Comparison of ENCODE assay signal across 8 mouse cellular contexts in genomic region chr17:87745926-87746888, GRCm38 (mm10). TPM values are rescaled to one million over a fixed set of nuclear protein-coding genes. Genes with fewer than 3 reads are reported as not detected.
DNase-seq lines count a peak whose midpoint lies in the region; ATAC-seq and TF ChIP-seq lines count a peak whose summit lies in the region.

No protein-coding gene starts in this region.

- WGBS in embryonic facial prominence, embryonic 14.5 days, result 4% methylated on average over 65 of the region's 101 CpGs
- WGBS in lung, postnatal 0 days, result 4% methylated on average over 100 of the region's 101 CpGs

- no peak overlapping the region for H3K27ac ChIP-seq in embryonic facial prominence, embryonic 14.5 days (replicated peaks; ENCODE audit: low read depth, low read length)
- H3K27ac ChIP-seq in lung, postnatal 0 days (ENCODE audit: low read length), result no peak overlapping the region

- H3K4me1 ChIP-seq in embryonic facial prominence, embryonic 14.5 days (ENCODE audit: control insufficient read depth, insufficient read depth, low read length), result peaks cover 3% of the 10 kb centered on the region; the same call in 1 of the 2 replicates
- H3K4me1 ChIP-seq in lung, postnatal 0 days (ENCODE audit: insufficient read depth, low read depth, low read length), result peaks cover 4% of the 10 kb centered on the region

- peaks cover 51% of the 10 kb centered on the region for H3K27me3 ChIP-seq in embryonic facial prominence, embryonic 14.5 days (replicated peaks; ENCODE audit: control insufficient read depth, insufficient read depth, low read length)
- peaks cover 31% of the 10 kb centered on the region for H3K27me3 ChIP-seq in lung, postnatal 0 days (replicated peaks; ENCODE audit: insufficient read depth, low read length)

- no peaks in the 10 kb centered on the region for H3K36me3 ChIP-seq in embryonic facial prominence, embryonic 14.5 days (ENCODE audit: control insufficient read depth, insufficient read depth, low read length)
- H3K36me3 ChIP-seq in lung, postnatal 0 days (ENCODE audit: insufficient read depth, low read length), result no peaks in the 10 kb centered on the region

- H3K9me3 ChIP-seq in embryonic facial prominence, embryonic 14.5 days (ENCODE audit: control insufficient read depth, low read length), result 0 out of 2 replicates have a peak, but pooled peaks cover 3% of the 10 kb centered on the region
- no peaks in the 10 kb centered on the region for H3K9me3 ChIP-seq in lung, postnatal 0 days (ENCODE audit: low read length)

- H3K9ac ChIP-seq in embryonic facial prominence, embryonic 14.5 days (ENCODE audit: low read depth, low read length), result peak overlapping the region; percentile 54
- no peak overlapping the region for H3K9ac ChIP-seq in lung, postnatal 0 days (replicated peaks; ENCODE audit: low read depth)

- TF ChIP-seq CTCF in lung, postnatal 0 days (IDR thresholded peaks at IDR 0.05), result 0 out of 2 replicates have a peak, but pooled peaks have one; percentile 10

- H3K4me2 ChIP-seq in embryonic facial prominence, embryonic 14.5 days (ENCODE audit: low read depth, low read length), result peak overlapping the region; percentile 99
- H3K4me2 ChIP-seq in lung, postnatal 0 days (replicated peaks; ENCODE audit: low read depth, low read length), result peak overlapping the region; percentile 99

- no peak for TF ChIP-seq EP300 in lung, postnatal 0 days (IDR thresholded peaks at IDR 0.05)

- peak overlapping the region; percentile 65 for H3K4me3 ChIP-seq in embryonic facial prominence, embryonic 14.5 days (ENCODE audit: low read depth, low read length)
- peak overlapping the region; percentile 58 for H3K4me3 ChIP-seq in lung, postnatal 0 days (ENCODE audit: low read depth, low read length)

- ATAC-seq in embryonic facial prominence, embryonic 14.5 days (ENCODE audit: low read depth), result peak; percentile 83
- peak; percentile 91 to 92 for ATAC-seq in hematopoietic stem cell, adult 5-6 weeks (replicated peaks in 1 of 2; ENCODE audit: insufficient read depth in 1 of 2, low FRiP score in 2 of 2, low TSS enrichment in 1 of 2, low read depth in 1 of 2, poor library complexity in 2 of 2, severe bottlenecking in 2 of 2)
- ATAC-seq in lung, postnatal 0 days, result peak; percentile 52

- peak; percentile 3 for DNase-seq in CD8-positive naive resting alpha-beta T cell, adult 2 months (ENCODE audit: low read depth in 2 of 2, low spot score in 2 of 2)
- DNase-seq in adrenal gland, postnatal 25 days, result peak; percentile 48
- peak; percentile 50 for DNase-seq in embryonic facial prominence, embryonic 14.5 days (ENCODE audit: low spot score)
- DNase-seq in layer of hippocampus, postnatal 25 days (ENCODE audit: extremely low spot score in 1 of 2, low spot score in 1 of 2), result peak; percentile 47 to 56
- DNase-seq in lung, postnatal 0 days (ENCODE audit: low spot score), result peak; percentile 35
- DNase-seq in retina, embryonic 14.5 days (ENCODE audit: low spot score), result peak; percentile 66
- no peak for DNase-seq in c-Kit-positive CD71-positive TER-119-positive erythroid progenitor cells, embryonic 14.5 days (ENCODE audit: low spot score)

RNA-seq across cellular contexts. Expression of gene Kcnk12, which starts 51.6 kb away (rescaled TPM):
- total RNA-seq in adrenal gland, postnatal 25 days (2021), result 0.73 and 0.76 TPM in 2 replicates
- not detected in 2 replicates for polyA plus RNA-seq in embryonic facial prominence, embryonic 14.5 days (2014; fragmentation: Nextera tagmentation; extraction: Ambion mirVana)
- total RNA-seq in hematopoietic stem cell, adult 5-6 weeks (2017), result 3.6 and 3.8 TPM in 2 replicates
- total RNA-seq in layer of hippocampus, postnatal 25 days (2021), result 10 to 100 TPM; 23.4 to 25.7 TPM
- 0.81 and 0.83 TPM in 2 replicates for polyA plus RNA-seq in lung, postnatal 0 days (2015; fragmentation: Nextera tagmentation; extraction: Ambion mirVana)
